Mouse (Mus musculus): ENCODE measurements at regions not wholly inside any gene's neighbourhood (a gene's known extent, or its start where the extent isn't known, plus 50 kb on each side); places are given as distances from the start of the nearest gene placed in this dataset.

DNA sequence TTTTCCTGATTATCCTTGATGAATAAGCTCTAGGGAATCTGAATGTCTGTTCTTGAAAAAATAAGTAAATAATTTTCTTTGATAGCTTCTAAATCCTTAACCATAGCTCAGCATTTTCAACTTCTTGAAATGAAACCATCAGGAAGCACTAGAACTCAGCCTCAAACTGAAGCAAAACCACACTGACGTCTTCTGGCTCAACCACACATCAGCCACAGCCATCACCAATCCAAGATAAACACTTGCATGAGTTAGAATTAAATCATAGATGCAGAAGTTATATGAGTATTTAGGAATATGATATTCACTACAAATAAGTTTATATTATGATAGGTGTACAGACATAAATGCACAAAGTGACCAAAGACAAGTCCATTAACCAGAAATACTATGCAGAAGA lies 229.2 kb downstream of the Anxa1 start:
- no peak for DNase-seq
- H3K36me3 ChIP-seq (ENCODE audit: insufficient read depth) = no peaks in the 10 kb centered on the region
- H3K27me3 ChIP-seq (ENCODE audit: insufficient read depth, low read length) = no peaks in the 10 kb centered on the region
- no peak overlapping the region for H3K4me2 ChIP-seq (ENCODE audit: low read depth)
- H3K9ac ChIP-seq = no peak overlapping the region
- TF ChIP-seq CTCF (IDR thresholded peaks at IDR 0.05; ENCODE audit: low read depth) = no peak
- no peak overlapping the region for H3K27ac ChIP-seq (ENCODE audit: low read depth, low read length)
- 76% methylated on average over 1 of the region's 1 CpGs for WGBS
- H3K4me3 ChIP-seq (ENCODE audit: low read depth, low read length) = no peak overlapping the region
- H3K9me3 ChIP-seq (ENCODE audit: low read length) = no peaks in the 10 kb centered on the region
- H3K4me1 ChIP-seq (ENCODE audit: insufficient read depth) = no peaks in the 10 kb centered on the region
- no peak for ATAC-seq

GRCm38 (mm10) chr19:20156398-20156937 lies 234.3 kb downstream of the Anxa1 start:
- TF ChIP-seq CTCF (IDR thresholded peaks at IDR 0.05; ENCODE audit: low read depth) = no peak
- Histone ChIP-seq H3K4me1 (ENCODE audit: insufficient read depth) (no peaks in the 10 kb centered on the region), H3K27me3 (ENCODE audit: insufficient read depth, low read length) (no peaks in the 10 kb centered on the region), H3K4me3 (ENCODE audit: low read depth, low read length) (no peak overlapping the region), H3K27ac (ENCODE audit: low read depth, low read length) (no peak overlapping the region), H3K36me3 (ENCODE audit: insufficient read depth) (no peaks in the 10 kb centered on the region), H3K9ac (no peak overlapping the region), H3K9me3 (ENCODE audit: low read length) (no peaks in the 10 kb centered on the region), H3K4me2 (ENCODE audit: low read depth) (no peak overlapping the region)
- 54% methylated on average over 1 of the region's 1 CpGs for WGBS
- ATAC-seq (no peak), DNase-seq (no peak)

DNA sequence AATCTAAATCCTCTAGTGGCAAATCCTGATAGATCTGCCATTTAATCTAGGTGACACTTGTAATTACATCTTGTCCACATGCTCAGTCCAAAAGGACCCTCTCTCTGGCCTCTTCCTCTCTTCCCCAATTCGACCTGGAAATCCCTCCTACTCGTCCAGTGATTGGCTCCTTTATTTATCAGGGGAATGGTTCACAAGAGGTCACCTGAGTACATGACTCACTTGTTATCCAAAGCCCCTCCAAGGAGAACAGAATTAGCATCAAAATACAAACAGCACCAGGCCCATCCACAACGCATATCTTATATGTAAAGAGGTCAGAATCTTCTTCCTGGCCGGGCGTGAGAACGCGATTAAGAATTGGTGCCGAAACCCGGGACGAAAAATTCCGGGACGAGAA lies 251.2 kb downstream of the Anxa1 start:
- WGBS = 96% methylated on average over 12 of the region's 12 CpGs
- Histone ChIP-seq H3K27me3 (ENCODE audit: insufficient read depth, low read length) (no peaks in the 10 kb centered on the region), H3K4me3 (ENCODE audit: low read depth, low read length) (no peak overlapping the region), H3K4me2 (ENCODE audit: low read depth) (no peak overlapping the region), H3K36me3 (ENCODE audit: insufficient read depth) (no peaks in the 10 kb centered on the region), H3K4me1 (ENCODE audit: insufficient read depth) (no peaks in the 10 kb centered on the region), H3K9me3 (ENCODE audit: low read length) (no peaks in the 10 kb centered on the region), H3K27ac (ENCODE audit: low read depth, low read length) (no peak overlapping the region), H3K9ac (no peak overlapping the region)
- no peak for TF ChIP-seq CTCF (IDR thresholded peaks at IDR 0.05; ENCODE audit: low read depth)
- DNase-seq (no peak), ATAC-seq (no peak)

GRCm38 (mm10) chr19:20123546-20124195 lies 267.1 kb downstream of the Anxa1 start:
- no peak overlapping the region for H3K27ac ChIP-seq (ENCODE audit: low read depth, low read length)
- H3K27me3 ChIP-seq (ENCODE audit: insufficient read depth, low read length) = no peaks in the 10 kb centered on the region
- 0 out of 2 replicates have a peak, but pooled peaks cover 5% of the 10 kb centered on the region for H3K4me1 ChIP-seq (ENCODE audit: insufficient read depth)
- no peak overlapping the region for H3K4me2 ChIP-seq (ENCODE audit: low read depth)
- H3K9me3 ChIP-seq (ENCODE audit: low read length) = no peaks in the 10 kb centered on the region
- TF ChIP-seq CTCF (IDR thresholded peaks at IDR 0.05; ENCODE audit: low read depth) = no peak
- ATAC-seq = peak; percentile 53; the same call in 1 of the 2 replicates
- no peak overlapping the region for H3K9ac ChIP-seq
- no peaks in the 10 kb centered on the region for H3K36me3 ChIP-seq (ENCODE audit: insufficient read depth)
- H3K4me3 ChIP-seq (ENCODE audit: low read depth, low read length) = no peak overlapping the region
- peak; percentile 32 for DNase-seq
- 50% methylated on average over 2 of the region's 2 CpGs for WGBS

GRCm38 (mm10) chr19:20122475-20122874 lies 268.3 kb downstream of the Anxa1 start:
- no peaks in the 10 kb centered on the region for H3K36me3 ChIP-seq (ENCODE audit: insufficient read depth)
- 0 out of 2 replicates have a peak, but pooled peaks cover 5% of the 10 kb centered on the region for H3K4me1 ChIP-seq (ENCODE audit: insufficient read depth)
- no peak overlapping the region for H3K27ac ChIP-seq (ENCODE audit: low read depth, low read length)
- H3K9ac ChIP-seq = no peak overlapping the region
- no peaks in the 10 kb centered on the region for H3K9me3 ChIP-seq (ENCODE audit: low read length)
- peak; percentile 10 for DNase-seq
- no peak overlapping the region for H3K4me3 ChIP-seq (ENCODE audit: low read depth, low read length)
- H3K27me3 ChIP-seq (ENCODE audit: insufficient read depth, low read length) = no peaks in the 10 kb centered on the region
- ATAC-seq = peak; percentile 50; the same call in 1 of the 2 replicates
- TF ChIP-seq CTCF (IDR thresholded peaks at IDR 0.05; ENCODE audit: low read depth) = no peak
- WGBS = 13% methylated on average over 4 of the region's 4 CpGs
- H3K4me2 ChIP-seq (ENCODE audit: low read depth) = no peak overlapping the region

DNA sequence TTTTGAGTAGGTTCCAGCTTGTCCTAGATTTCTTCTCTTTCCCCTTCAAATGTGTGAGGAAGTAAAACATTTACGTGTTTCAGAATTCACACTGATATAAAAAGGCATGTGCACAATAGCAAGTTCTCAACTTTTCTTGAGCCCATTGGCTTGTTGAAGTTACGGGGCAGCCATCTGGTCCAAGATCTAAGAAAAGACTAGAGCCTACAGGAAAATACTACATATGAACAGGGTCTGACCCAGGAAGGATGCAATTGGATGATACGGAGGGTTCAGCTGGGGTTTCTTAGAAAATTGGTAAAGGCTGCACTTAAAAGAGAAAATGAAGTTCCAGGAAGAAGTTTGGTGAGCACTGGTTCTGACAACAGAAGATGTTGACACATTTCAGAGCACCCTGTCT lies 276.5 kb downstream of the Anxa1 start:
- H3K27me3 ChIP-seq (ENCODE audit: insufficient read depth, low read length) = no peaks in the 10 kb centered on the region
- no peaks in the 10 kb centered on the region for H3K4me1 ChIP-seq (ENCODE audit: insufficient read depth)
- 88% methylated on average over 3 of the region's 3 CpGs for WGBS
- ATAC-seq (no peak), DNase-seq (no peak)
- H3K36me3 ChIP-seq (ENCODE audit: insufficient read depth) = no peaks in the 10 kb centered on the region
- no peaks in the 10 kb centered on the region for H3K9me3 ChIP-seq (ENCODE audit: low read length)
- TF ChIP-seq CTCF (IDR thresholded peaks at IDR 0.05; ENCODE audit: low read depth) = no peak
- H3K4me3 ChIP-seq (ENCODE audit: low read depth, low read length) = no peak overlapping the region
- no peak overlapping the region for H3K9ac ChIP-seq
- no peak overlapping the region for H3K27ac ChIP-seq (ENCODE audit: low read depth, low read length)
- H3K4me2 ChIP-seq (ENCODE audit: low read depth) = no peak overlapping the region

Data from forebrain, postnatal 0 days (tissue).